Mouse (Mus musculus): ENCODE measurements around the gene C2cd3. TPM values are rescaled to one million over a fixed set of nuclear protein-coding genes. Genes with fewer than 3 reads are reported as not detected.

C2cd3 gene
- polyA plus RNA-seq, 1 experiment = 39.7 TPM

- Histone ChIP-seq H3K27ac (ENCODE audit: control insufficient read depth, insufficient read depth, low read depth, low read length) (peak within 1 kb of the TSS; percentile 74), H3K4me3 (ENCODE audit: control insufficient read depth, low read depth, low read length) (peak within 1 kb of the TSS; percentile 93), H3K27me3 (ENCODE audit: control insufficient read depth, insufficient read depth, low read length) (no peaks in the 10 kb centered on the region), H3K4me1 (ENCODE audit: control insufficient read depth, insufficient read depth, low read length) (peaks cover 5% of the 10 kb centered on the region), H3K36me3 (ENCODE audit: control insufficient read depth, insufficient read depth, low read length) (no peaks in the 10 kb centered on the region)
- TF ChIP-seq CTCF (IDR thresholded peaks at IDR 0.05; ENCODE audit: control insufficient read depth, insufficient read depth, insufficient replicate concordance, low read depth, low read length) = no peak
- peak; percentile 67 for TF ChIP-seq POLR2A (IDR thresholded peaks at IDR 0.05; ENCODE audit: control insufficient read depth, low read depth, low read length)
Measured at GRCm38 (mm10) chr7:100514573-100514972, 142.5 kb downstream of the C2cd3 start, which contains the start of gene Dnajb13. TSS of gene Dnajb13 (minus strand) at chr7:100514960.

Other genes starting within 250 kb of the C2cd3 start
- 2.2 TPM in 2 replicates for gene Lipt2, start 213.0 kb upstream of the C2cd3 start, polyA plus RNA-seq (2012; rRNA removed)
- gene Kcne3, start 195.7 kb upstream of the C2cd3 start, polyA plus RNA-seq (2012; rRNA removed) = 193 and 197 TPM in 2 replicates
- gene Pgm2l1, start 144.8 kb upstream of the C2cd3 start, polyA plus RNA-seq (2012; rRNA removed) = 5.3 and 6.5 TPM in 2 replicates
- gene P4ha3, start 86.7 kb upstream of the C2cd3 start, polyA plus RNA-seq (2012; rRNA removed) = 0.23 and 1.4 TPM in 2 replicates
- gene Ppme1, start 74 bp downstream of the C2cd3 start, polyA plus RNA-seq (2012; rRNA removed) = 129 and 138 TPM in 2 replicates
- 0.73 and 1.2 TPM in 2 replicates for gene Ucp3, start 100.8 kb downstream of the C2cd3 start, polyA plus RNA-seq (2012; rRNA removed)
- gene Ucp2, start 121.1 kb downstream of the C2cd3 start, polyA plus RNA-seq (2012; rRNA removed) = 42.2 and 53.2 TPM in 2 replicates
- gene Dnajb13, start 142.7 kb downstream of the C2cd3 start, polyA plus RNA-seq (2012; rRNA removed) = 528 and 538 TPM in 2 replicates
- gene Coa4, start 164.8 kb downstream of the C2cd3 start, polyA plus RNA-seq (2012; rRNA removed) = 29.5 and 29.6 TPM in 2 replicates
- 17.1 and 17.2 TPM in 2 replicates for gene Rab6a, start 235.2 kb downstream of the C2cd3 start, polyA plus RNA-seq (2012; rRNA removed)
- 19.2 and 20.6 TPM in 2 replicates for gene Mrpl48, start 236.1 kb downstream of the C2cd3 start, polyA plus RNA-seq (2012; rRNA removed)